Mouse (Mus musculus) embryo, embryonic 10.5 days (tissue): ENCODE results near the gene Nhlrc3.

Experiments used
- DNase-seq: peaks from one replicate; pipeline ENCODE4 v3.0.0-alpha.2; 2015; ENCODE audit warnings: low spot score

Gene Nhlrc3

GRCm38 (mm10) chr3:53463046-53463764 lies at the start of gene Nhlrc3, which contains the start of gene Proser1:
TSS of gene Nhlrc3 (minus strand) at chr3:53463332.
TSS of gene Proser1 (plus strand) at chr3:53463666.
- DNase-seq = peak; percentile 93

- DNase-seq = no peak
These were observed 39.3 kb upstream of the Nhlrc3 start for GRCm38 (mm10) chr3:53502428-53502827.

GRCm38 (mm10) chr3:53498351-53498905 lies 35.3 kb upstream of the Nhlrc3 start:
- DNase-seq = no peak

GRCm38 (mm10) chr3:53488353-53488752 lies 25.2 kb upstream of the Nhlrc3 start, which contains the start of gene Stoml3:
TSS of gene Stoml3 (plus strand) at chr3:53488653.
- DNase-seq = no peak

GRCm38 (mm10) chr3:53486996-53487576 lies 24.0 kb upstream of the Nhlrc3 start:
- no peak for DNase-seq

GRCm38 (mm10) chr3:53486561-53486960 lies 23.4 kb upstream of the Nhlrc3 start:
- DNase-seq = no peak

- DNase-seq = no peak
These were observed 20.4 kb upstream of the Nhlrc3 start for GRCm38 (mm10) chr3:53483414-53484059.

- no peak for DNase-seq
These were observed 15.4 kb upstream of the Nhlrc3 start for GRCm38 (mm10) chr3:53478419-53479046.

- no peak for DNase-seq
These were observed 14.3 kb upstream of the Nhlrc3 start for GRCm38 (mm10) chr3:53477468-53477867.

- DNase-seq = peak; percentile 60
These were observed 12.8 kb upstream of the Nhlrc3 start for GRCm38 (mm10) chr3:53475889-53476288.

- DNase-seq = no peak
These were observed 11.0 kb upstream of the Nhlrc3 start for GRCm38 (mm10) chr3:53474179-53474578.

GRCm38 (mm10) chr3:53472061-53472460 lies 8.9 kb upstream of the Nhlrc3 start:
- DNase-seq = no peak

- DNase-seq = no peak
These were observed 6.5 kb upstream of the Nhlrc3 start for GRCm38 (mm10) chr3:53469650-53470049.

- no peak for DNase-seq
These were observed 4.2 kb upstream of the Nhlrc3 start for GRCm38 (mm10) chr3:53467356-53467755.

GRCm38 (mm10) chr3:53466481-53466880 lies 3.3 kb upstream of the Nhlrc3 start:
- peak; percentile 18 for DNase-seq

GRCm38 (mm10) chr3:53465330-53465729 lies 2.2 kb upstream of the Nhlrc3 start:
- no peak for DNase-seq

- DNase-seq = peak; percentile 50
These were observed 1.1 kb upstream of the Nhlrc3 start for GRCm38 (mm10) chr3:53464146-53464698.

GRCm38 (mm10) chr3:53463765-53464114 lies 608 bp upstream of the Nhlrc3 start:
- DNase-seq = no peak

GRCm38 (mm10) chr3:53462701-53463045 lies 459 bp downstream of the Nhlrc3 start:
- no peak for DNase-seq

- no peak for DNase-seq
These were observed 3.0 kb downstream of the Nhlrc3 start for GRCm38 (mm10) chr3:53460106-53460505.

- DNase-seq = no peak
These were observed 5.4 kb downstream of the Nhlrc3 start for GRCm38 (mm10) chr3:53457750-53458149.

GRCm38 (mm10) chr3:53454984-53455383 lies 8.1 kb downstream of the Nhlrc3 start:
- DNase-seq = no peak
